Mouse (Mus musculus) CD4-positive helper T cell, adult 2 months (primary cell): ENCODE data around the gene Pin1rt1.

Experiments
- DNase-seq: peaks from one replicate; pipeline ENCODE4 v3.0.0-alpha.2; 2012; ENCODE audit warnings: low read depth, missing footprints, low spot score

The Pin1rt1 gene

DNA sequence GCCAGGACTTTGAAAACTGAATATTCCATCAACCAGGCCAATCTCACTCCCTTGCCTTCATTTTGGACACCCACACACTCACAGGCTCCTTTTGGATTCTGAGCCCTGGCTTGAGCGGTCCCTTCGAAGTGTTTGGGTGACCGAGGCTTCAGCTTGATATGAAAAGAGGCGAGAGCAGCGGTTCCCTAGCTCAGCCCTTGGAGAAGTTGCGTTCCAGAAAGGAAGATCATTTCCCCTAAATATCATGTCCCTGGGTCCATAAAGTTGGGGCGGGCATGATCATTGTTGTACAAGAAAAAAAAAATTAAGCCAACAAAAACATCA lies 3.7 kb downstream of the Pin1rt1 start:
- no peak for DNase-seq

GRCm38 (mm10) chr2:104711585-104712485 lies 4.3 kb downstream of the Pin1rt1 start, which contains the start of gene Tcp11l1:
Gene Tcp11l1 (minus strand): TSS chr2:104712169.
- peak; percentile 11 for DNase-seq

- DNase-seq: no peak
Measured at GRCm38 (mm10) chr2:104710670-104711370, 5.4 kb downstream of the Pin1rt1 start.

DNA sequence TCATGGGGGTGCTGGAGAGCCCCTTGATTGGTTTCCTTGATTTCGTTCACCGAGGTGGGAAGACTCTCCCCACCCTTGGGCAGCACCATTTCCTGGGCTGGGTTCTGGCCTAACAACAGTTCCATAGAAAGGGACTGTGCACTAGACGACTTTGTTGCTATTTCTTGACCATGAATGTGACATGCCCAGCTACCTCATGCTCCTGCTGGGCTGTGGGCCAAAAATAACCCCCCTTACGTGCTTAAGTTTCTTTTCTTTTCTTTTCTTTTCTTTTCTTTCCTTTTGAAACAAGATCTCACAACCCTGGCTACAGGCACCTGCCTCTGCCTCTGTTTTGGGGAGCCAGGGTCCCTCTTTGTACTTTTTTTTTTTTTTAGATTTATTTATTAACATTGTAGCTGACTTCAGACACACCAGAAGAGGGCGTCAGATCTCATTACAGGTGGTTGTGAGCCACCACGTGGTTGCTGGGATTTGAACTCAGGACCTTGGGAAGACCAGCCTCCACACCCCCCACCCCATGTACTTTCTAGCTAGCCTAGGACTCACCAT lies 6.3 kb downstream of the Pin1rt1 start:
- no peak for DNase-seq

GRCm38 (mm10) chr2:104704355-104704754 lies 11.8 kb downstream of the Pin1rt1 start:
- DNase-seq: no peak

GRCm38 (mm10) chr2:104703158-104703557 lies 13.0 kb downstream of the Pin1rt1 start:
- no peak for DNase-seq

DNA sequence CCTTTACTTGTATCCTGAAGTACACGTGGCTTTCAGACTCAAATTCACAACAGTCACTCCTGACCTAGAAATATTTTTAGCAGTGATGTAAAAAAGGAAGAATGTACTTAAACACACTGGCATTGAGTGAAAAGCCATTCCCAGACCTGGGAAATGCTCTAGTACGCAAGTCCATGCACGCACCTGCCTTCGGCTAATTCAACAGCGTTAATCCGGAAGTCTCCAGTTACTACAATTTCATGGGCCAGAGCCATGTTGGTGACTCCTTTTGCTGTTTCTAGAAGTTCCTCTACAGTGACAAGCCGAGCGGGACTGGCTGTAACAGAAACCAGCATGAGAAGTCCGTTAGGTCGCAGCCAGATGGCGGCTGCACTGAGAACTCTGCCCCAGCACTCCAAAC lies 16.5 kb downstream of the Pin1rt1 start:
- no peak for DNase-seq

GRCm38 (mm10) chr2:104692551-104692950 lies 23.6 kb downstream of the Pin1rt1 start:
- DNase-seq: no peak

DNA sequence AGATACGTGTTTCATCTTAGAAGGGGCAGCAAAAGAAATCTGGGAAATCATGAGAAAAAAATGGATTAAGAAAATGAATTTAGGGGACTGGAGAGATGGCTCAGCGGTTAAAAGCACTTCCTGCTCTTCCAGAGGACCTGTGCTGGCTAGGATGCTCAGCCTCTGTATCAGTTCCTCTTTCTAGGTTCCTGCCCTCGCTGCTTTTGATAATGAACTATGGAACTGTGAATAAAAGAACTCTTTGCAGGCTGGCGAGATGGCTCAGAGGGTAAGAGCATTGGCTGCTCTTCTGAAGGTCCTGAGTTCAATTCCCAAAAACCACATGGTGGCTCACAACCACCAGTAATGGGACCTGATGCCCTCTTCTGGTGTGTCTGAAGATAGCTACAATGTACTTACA lies 25.5 kb downstream of the Pin1rt1 start:
- no peak for DNase-seq

DNA sequence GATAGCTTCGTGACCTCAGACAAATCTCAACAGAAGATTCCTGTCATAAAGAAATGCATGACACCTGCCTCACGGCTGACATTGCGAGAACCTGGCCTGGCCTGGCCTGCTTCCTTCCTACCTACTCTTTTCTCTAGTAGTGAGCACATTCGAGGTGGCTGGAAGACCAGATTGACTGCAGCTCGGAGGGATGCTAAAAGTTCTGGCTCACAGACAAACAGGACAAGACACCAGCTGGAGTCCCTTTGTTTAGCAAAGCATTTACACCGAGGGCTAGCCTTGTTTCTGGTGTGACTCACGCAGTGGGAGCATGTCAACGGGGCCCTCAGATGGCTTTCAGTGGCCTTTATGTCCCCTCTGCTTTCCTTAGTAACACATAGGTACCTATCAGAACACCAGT lies 27.5 kb downstream of the Pin1rt1 start:
- no peak for DNase-seq

DNA sequence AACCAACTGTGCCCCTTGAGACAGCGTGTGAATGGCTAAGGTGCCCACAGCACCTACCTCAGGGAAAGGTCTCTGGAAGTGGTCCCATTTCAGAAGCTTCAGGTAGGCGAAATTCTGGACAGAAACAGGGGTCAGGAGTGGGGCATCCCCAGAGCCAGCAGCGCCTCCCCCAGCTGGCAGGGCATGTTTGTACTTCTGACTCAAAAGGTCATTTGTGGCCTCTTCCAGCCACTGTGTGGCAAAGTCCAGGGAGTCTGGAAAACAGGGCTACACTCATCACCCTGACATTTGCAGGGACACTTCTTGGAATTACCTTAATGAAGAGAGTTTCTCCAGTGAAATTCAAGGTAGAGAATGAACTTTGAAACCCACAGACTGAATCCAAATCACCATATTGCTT lies 27.9 kb downstream of the Pin1rt1 start:
- DNase-seq: no peak

DNA sequence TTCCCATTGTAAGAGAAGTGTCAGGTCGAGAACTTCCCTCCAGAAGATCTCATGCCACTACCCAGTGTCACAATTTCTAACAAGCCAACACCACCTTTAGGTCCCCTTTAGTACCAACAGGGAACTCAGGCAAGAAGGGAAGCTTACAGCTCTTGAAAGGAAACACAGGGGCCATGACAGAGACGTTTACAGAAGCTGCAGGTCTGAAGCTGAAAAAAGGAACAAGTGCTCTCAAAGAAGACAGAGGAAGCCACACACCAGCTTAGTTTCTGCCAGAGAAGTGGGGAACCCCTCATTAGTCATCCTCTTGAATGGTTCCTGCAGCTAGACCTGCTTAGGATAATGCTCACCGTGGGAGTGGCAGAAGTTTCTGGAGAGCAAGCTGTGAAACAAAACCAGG lies 28.9 kb downstream of the Pin1rt1 start:
- no peak for DNase-seq

GRCm38 (mm10) chr2:104685418-104685817 lies 30.8 kb downstream of the Pin1rt1 start:
- DNase-seq: peak; percentile 55

GRCm38 (mm10) chr2:104684771-104685170 lies 31.4 kb downstream of the Pin1rt1 start:
- no peak for DNase-seq

DNA sequence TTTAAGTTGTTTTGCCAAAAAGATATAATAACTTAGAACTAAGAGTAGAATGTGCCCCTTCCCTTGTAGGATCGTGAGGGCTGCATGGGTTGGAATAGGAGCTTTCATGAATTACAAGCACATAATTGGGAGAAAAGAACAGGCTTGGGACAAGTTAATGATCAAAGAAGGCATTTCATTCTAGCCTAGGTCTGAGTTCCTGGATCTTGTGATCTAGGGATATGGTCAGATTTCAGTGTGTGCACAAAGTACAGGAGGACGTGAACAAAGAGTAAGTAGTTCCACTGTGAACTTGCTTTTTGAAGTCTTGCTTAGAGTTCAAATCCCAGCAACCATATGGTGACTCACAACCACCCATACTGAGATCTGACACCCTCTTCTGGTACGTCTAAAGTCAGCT lies 38.9 kb downstream of the Pin1rt1 start:
- no peak for DNase-seq

- DNase-seq: no peak
Measured at GRCm38 (mm10) chr2:104671724-104672123, 44.5 kb downstream of the Pin1rt1 start.

- peak; percentile 7 for DNase-seq
Measured at GRCm38 (mm10) chr2:104669122-104669804, 46.9 kb downstream of the Pin1rt1 start.
